Mouse (Mus musculus) intestine, embryonic 16.5 days (tissue): Measurements from ENCODE around the gene Mcrip2. TPM values are rescaled to one million over a fixed set of nuclear protein-coding genes. Genes with fewer than 3 reads are reported as not detected.

Source experiments
- ATAC-seq: fragments of 200-750 bp; cut with Nextera tagmentation; 2 replicates; pipeline ENCODE4 v1.8.0; 2017; ENCODE audit warnings: moderate TSS enrichment, moderate library complexity
- H3K27ac ChIP-seq: fragments of 300-500 bp; sonication (generic); 2 replicates; pipeline ENCODE4 v1.5.1; 2014; ENCODE audit warnings: mild to moderate bottlenecking, low read length
- H3K27me3 ChIP-seq: fragments of 300-500 bp; sonication (generic); replicated peaks from 2 replicates; pipeline ENCODE4 v1.6.1; 2014; ENCODE audit warnings: low read length, control low read depth, mixed read lengths; ENCODE audit not compliant: control insufficient read depth, insufficient read depth
- H3K36me3 ChIP-seq: fragments of 300-500 bp; sonication (generic); 2 replicates; pipeline ENCODE4 v1.6.1; 2014; ENCODE audit warnings: low read length, control low read depth; ENCODE audit not compliant: control insufficient read depth, insufficient read depth
- H3K4me1 ChIP-seq: fragments of 300-500 bp; sonication (generic); 2 replicates; pipeline ENCODE4 v1.6.1; 2014; ENCODE audit warnings: low read length, control low read depth, mixed read lengths; ENCODE audit not compliant: control insufficient read depth, insufficient read depth
- H3K4me2 ChIP-seq: fragments of 300-500 bp; sonication (generic); 2 replicates; pipeline ENCODE4 v1.6.1; 2014; ENCODE audit warnings: low read depth, low read length, control low read depth
- H3K4me3 ChIP-seq: fragments of 300-500 bp; sonication (generic); 2 replicates; pipeline ENCODE4 v1.5.1; 2014; ENCODE audit warnings: mild to moderate bottlenecking, low read length
- H3K9ac ChIP-seq: fragments of 300-500 bp; sonication (generic); 2 replicates; pipeline ENCODE4 v1.6.1; 2014; ENCODE audit warnings: low read depth, low read length
- H3K9me3 ChIP-seq: fragments of 300-500 bp; sonication (generic); 2 replicates; pipeline ENCODE4 v1.6.1; 2016; ENCODE audit warnings: low read length, control low read depth; ENCODE audit not compliant: control insufficient read depth
- WGBS: fragments of 180-500 bp; shearing (Covaris S2); extraction: QIAGEN DNeasy Blood & Tissue Kit; methylation state at CpG from one replicate; pipeline ENCODE4 v1.1.7; 2014; 5-methylcytosine and 5-hydroxymethylcytosine counted together
- polyA plus RNA-seq: library from polyadenylated mRNA; unstranded; fragments of >200 nt; fragmentation: Nextera tagmentation; extraction: Ambion mirVana; gene quantifications from 2 replicates; pipeline ENCODE4 v1.2.1, GENCODE M21; 2015

The Mcrip2 gene
- polyA plus RNA-seq, 1 experiment from 2014 or later = 89.3 TPM

GRCm38 (mm10) chr17:25900193-25900592 is 31.6 kb upstream of the Mcrip2 start:
- no peaks in the 10 kb centered on the region for H3K27me3 ChIP-seq
- no peak for ATAC-seq
- H3K4me2 ChIP-seq = no peak overlapping the region
- H3K36me3 ChIP-seq = 0 out of 2 replicates have a peak, but pooled peaks cover 5% of the 10 kb centered on the region
- 97% methylated on average over 1 of the region's 1 CpGs for WGBS
- H3K9ac ChIP-seq = no peak overlapping the region
- no peaks in the 10 kb centered on the region for H3K4me1 ChIP-seq
- no peak overlapping the region for H3K4me3 ChIP-seq
- no peaks in the 10 kb centered on the region for H3K9me3 ChIP-seq
- no peak overlapping the region for H3K27ac ChIP-seq

- Histone ChIP-seq H3K4me3 (no peak overlapping the region), H3K36me3 (0 out of 2 replicates have a peak, but pooled peaks cover 5% of the 10 kb centered on the region), H3K4me2 (no peak overlapping the region), H3K27ac (no peak overlapping the region), H3K4me1 (no peaks in the 10 kb centered on the region), H3K27me3 (no peaks in the 10 kb centered on the region), H3K9ac (no peak overlapping the region), H3K9me3 (no peaks in the 10 kb centered on the region)
- no peak for ATAC-seq
- 73% methylated on average over 12 of the region's 12 CpGs for WGBS
These were observed 27.3 kb upstream of the Mcrip2 start for GRCm38 (mm10) chr17:25895891-25896290.

GRCm38 (mm10) chr17:25895415-25895814 is 26.9 kb upstream of the Mcrip2 start:
- Histone ChIP-seq H3K4me3 (no peak overlapping the region), H3K4me1 (no peaks in the 10 kb centered on the region), H3K9ac (no peak overlapping the region), H3K27me3 (no peaks in the 10 kb centered on the region), H3K36me3 (0 out of 2 replicates have a peak, but pooled peaks cover 3% of the 10 kb centered on the region), H3K4me2 (no peak overlapping the region), H3K27ac (no peak overlapping the region), H3K9me3 (no peaks in the 10 kb centered on the region)
- WGBS = 51% methylated on average over 2 of the region's 2 CpGs
- ATAC-seq = no peak

GRCm38 (mm10) chr17:25893975-25894617 is 25.5 kb upstream of the Mcrip2 start:
- no peaks in the 10 kb centered on the region for H3K4me1 ChIP-seq
- H3K4me3 ChIP-seq = no peak overlapping the region
- no peak overlapping the region for H3K9ac ChIP-seq
- H3K27ac ChIP-seq = no peak overlapping the region
- H3K36me3 ChIP-seq = no peaks in the 10 kb centered on the region
- H3K9me3 ChIP-seq = no peaks in the 10 kb centered on the region
- ATAC-seq = peak; percentile 82
- no peak overlapping the region for H3K4me2 ChIP-seq
- WGBS = 28% methylated on average over 2 of the region's 2 CpGs
- H3K27me3 ChIP-seq = no peaks in the 10 kb centered on the region

GRCm38 (mm10) chr17:25888837-25889236 is 20.3 kb upstream of the Mcrip2 start:
- Histone ChIP-seq H3K36me3 (no peaks in the 10 kb centered on the region), H3K27ac (no peak overlapping the region), H3K27me3 (no peaks in the 10 kb centered on the region), H3K9ac (no peak overlapping the region), H3K4me2 (no peak overlapping the region), H3K4me3 (no peak overlapping the region), H3K4me1 (no peaks in the 10 kb centered on the region), H3K9me3 (no peaks in the 10 kb centered on the region)
- 88% methylated on average over 3 of the region's 3 CpGs for whole genome bisulfite sequencing
- no peak for ATAC-seq

GRCm38 (mm10) chr17:25887467-25887866 is 18.9 kb upstream of the Mcrip2 start:
- 0 out of 2 replicates have a peak overlapping the region, but pooled peaks have one; percentile 17 for H3K27ac ChIP-seq
- no peak for ATAC-seq
- H3K9me3 ChIP-seq = no peaks in the 10 kb centered on the region
- no peaks in the 10 kb centered on the region for H3K4me1 ChIP-seq
- 74% methylated on average over 10 of the region's 10 CpGs for WGBS
- H3K9ac ChIP-seq = no peak overlapping the region
- no peaks in the 10 kb centered on the region for H3K27me3 ChIP-seq
- peaks cover 6% of the 10 kb centered on the region; the same call in 1 of the 2 replicates for H3K36me3 ChIP-seq
- H3K4me3 ChIP-seq = no peak overlapping the region
- no peak overlapping the region for H3K4me2 ChIP-seq

GRCm38 (mm10) chr17:25886806-25887205 is 18.2 kb upstream of the Mcrip2 start:
- Histone ChIP-seq H3K27ac (no peak overlapping the region), H3K4me2 (no peak overlapping the region), H3K9ac (no peak overlapping the region), H3K9me3 (no peaks in the 10 kb centered on the region), H3K36me3 (peaks cover 6% of the 10 kb centered on the region; the same call in 1 of the 2 replicates), H3K4me3 (no peak overlapping the region), H3K4me1 (no peaks in the 10 kb centered on the region), H3K27me3 (no peaks in the 10 kb centered on the region)
- ATAC-seq = no peak

GRCm38 (mm10) chr17:25885636-25886035 is 17.1 kb upstream of the Mcrip2 start:
- no peak overlapping the region for H3K4me3 ChIP-seq
- H3K4me2 ChIP-seq = no peak overlapping the region
- H3K9ac ChIP-seq = no peak overlapping the region
- WGBS = 64% methylated on average over 4 of the region's 4 CpGs
- no peak overlapping the region for H3K27ac ChIP-seq
- no peak for ATAC-seq
- peaks cover 6% of the 10 kb centered on the region; the same call in 1 of the 2 replicates for H3K36me3 ChIP-seq
- H3K9me3 ChIP-seq = no peaks in the 10 kb centered on the region
- H3K4me1 ChIP-seq = no peaks in the 10 kb centered on the region
- H3K27me3 ChIP-seq = no peaks in the 10 kb centered on the region

- Histone ChIP-seq H3K4me2 (no peak overlapping the region), H3K36me3 (peaks cover 6% of the 10 kb centered on the region; the same call in 1 of the 2 replicates), H3K9ac (no peak overlapping the region), H3K4me3 (no peak overlapping the region), H3K9me3 (no peaks in the 10 kb centered on the region), H3K27ac (no peak overlapping the region), H3K4me1 (no peaks in the 10 kb centered on the region), H3K27me3 (no peaks in the 10 kb centered on the region)
- 90% methylated on average over 3 of the region's 3 CpGs for WGBS
- no peak for ATAC-seq
These were observed 15.3 kb upstream of the Mcrip2 start for GRCm38 (mm10) chr17:25883824-25884223.

- Histone ChIP-seq H3K4me1 (no peaks in the 10 kb centered on the region), H3K4me3 (no peak overlapping the region), H3K9ac (no peak overlapping the region), H3K27me3 (no peaks in the 10 kb centered on the region), H3K4me2 (no peak overlapping the region), H3K36me3 (peaks cover 8% of the 10 kb centered on the region; the same call in 1 of the 2 replicates), H3K9me3 (no peaks in the 10 kb centered on the region), H3K27ac (no peak overlapping the region)
- WGBS = 85% methylated on average over 8 of the region's 8 CpGs
- no peak for ATAC-seq
These were observed 14.7 kb upstream of the Mcrip2 start for GRCm38 (mm10) chr17:25883268-25883667.
